Mouse (Mus musculus): ENCODE results near the gene Palm2.

GRCm38 (mm10) chr4:57738856-57739552 is 305.0 kb downstream of the Palm2 start:
- TF ChIP-seq CTCF (IDR thresholded peaks at IDR 0.05; ENCODE audit: low read depth) (no peak), EP300 (IDR thresholded peaks at IDR 0.05; ENCODE audit: low read depth) (no peak)

All from liver, embryonic 14.5 days (tissue).